Mouse (Mus musculus): ENCODE results near the gene Fhl5.
"Not testable (repeated sequence)": the region's sequence is repeated elsewhere in the genome, so short reads cannot be mapped to it uniquely, and the experiment has no call there.

The Fhl5 gene

DNA sequence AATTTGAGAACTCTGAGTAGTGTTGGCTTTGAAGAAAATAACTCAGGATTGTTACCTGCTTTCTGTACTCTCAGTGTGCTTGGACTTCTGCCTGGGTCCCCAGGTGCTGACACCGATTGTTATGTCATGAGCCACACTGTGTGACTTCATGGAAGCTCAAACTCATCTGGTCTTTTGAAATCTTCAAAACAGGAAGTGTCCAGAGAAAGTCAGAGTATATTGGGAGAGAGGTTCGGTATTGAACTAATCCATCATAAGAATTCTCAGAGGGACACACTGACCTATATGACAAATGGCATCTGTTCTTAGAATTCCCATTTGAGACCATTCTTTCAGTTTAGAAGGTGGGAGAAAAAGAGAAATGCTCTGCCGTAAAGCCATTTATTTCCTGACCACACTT is at the start of gene Fhl5:
TSS of gene Fhl5 (minus strand) at position 101 of the 400 bp plus-strand sequence.
- no peak for DNase-seq (ENCODE audit: low spot score)

DNA sequence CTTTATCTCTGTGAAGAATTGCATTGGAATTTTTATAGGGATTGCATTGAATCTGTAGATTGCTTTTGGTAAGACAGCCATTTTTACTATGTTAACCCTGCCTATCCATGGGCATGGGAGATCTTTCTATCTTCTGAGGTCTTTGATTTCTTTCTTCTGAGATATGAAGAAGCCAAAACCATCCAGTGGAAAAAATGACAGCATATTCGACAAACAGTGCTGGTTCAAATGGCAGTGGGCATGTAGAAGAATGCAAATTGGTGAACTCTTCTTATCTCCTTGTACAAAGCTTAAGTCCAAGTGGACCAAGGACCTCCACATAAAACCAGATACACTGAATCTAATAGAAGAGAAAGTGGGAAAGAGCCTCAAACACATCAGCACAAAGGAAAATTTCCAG is 42.3 kb upstream of the Fhl5 start:
- DNase-seq (ENCODE audit: low spot score): not testable (repeated sequence)

DNA sequence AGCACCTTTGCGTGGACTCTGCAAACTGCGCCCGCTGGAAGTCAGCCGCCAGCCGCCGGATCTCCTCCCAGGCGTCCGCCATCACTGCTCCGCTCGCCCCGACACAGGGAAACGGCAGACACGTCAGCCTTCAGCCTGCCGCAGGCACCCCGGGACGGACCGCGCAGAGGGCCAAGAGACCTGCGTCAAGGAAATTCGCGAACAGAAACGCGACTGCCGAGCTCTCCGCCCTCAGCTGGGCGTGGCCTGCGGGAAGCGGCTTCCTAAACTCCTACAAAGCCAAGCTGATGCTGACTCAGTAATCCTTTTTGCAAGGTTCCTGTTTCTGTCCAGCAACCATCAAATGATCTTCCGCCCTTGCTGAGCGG is 39.0 kb upstream of the Fhl5 start, which contains the start of gene Ufl1:
TSS of gene Ufl1 (minus strand) at position 151 of the 368 bp plus-strand sequence.
- peak; percentile 85 for DNase-seq (ENCODE audit: low spot score)

DNA sequence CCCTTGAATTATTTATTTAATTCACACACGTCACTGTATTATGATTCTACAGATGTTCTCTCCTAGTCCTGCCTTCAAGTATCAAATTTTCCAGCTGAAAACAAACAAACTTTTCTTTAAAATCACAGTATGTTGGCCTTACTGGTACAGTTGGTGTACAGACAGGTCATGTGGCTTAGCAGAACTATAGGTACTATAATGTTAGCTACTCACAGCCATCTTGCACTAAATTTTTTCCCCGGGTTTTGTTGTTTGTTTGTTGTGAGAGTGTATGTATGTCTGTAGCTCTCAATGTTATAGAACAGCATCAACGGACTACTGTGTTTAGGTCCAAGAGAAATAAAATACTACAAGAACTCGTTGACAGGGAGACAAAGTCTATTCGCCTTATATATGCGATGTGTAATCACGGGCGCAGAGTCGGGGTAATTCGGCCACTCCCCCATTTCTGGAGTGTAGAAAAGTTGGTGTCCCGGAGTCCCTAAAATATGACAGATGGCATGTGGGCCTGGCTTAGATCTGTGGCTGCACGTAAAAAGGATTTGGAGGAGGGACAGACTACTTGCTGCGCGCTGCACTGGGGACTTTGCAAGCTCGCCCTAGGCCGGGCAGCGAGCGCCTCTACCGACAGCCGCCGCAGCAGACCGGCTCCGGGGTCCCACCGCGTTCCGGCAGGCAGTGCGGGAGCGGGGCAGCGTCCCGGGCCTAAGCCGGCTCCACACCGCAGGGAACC is 38.4 kb upstream of the Fhl5 start:
- DNase-seq (ENCODE audit: low spot score): no peak

DNA sequence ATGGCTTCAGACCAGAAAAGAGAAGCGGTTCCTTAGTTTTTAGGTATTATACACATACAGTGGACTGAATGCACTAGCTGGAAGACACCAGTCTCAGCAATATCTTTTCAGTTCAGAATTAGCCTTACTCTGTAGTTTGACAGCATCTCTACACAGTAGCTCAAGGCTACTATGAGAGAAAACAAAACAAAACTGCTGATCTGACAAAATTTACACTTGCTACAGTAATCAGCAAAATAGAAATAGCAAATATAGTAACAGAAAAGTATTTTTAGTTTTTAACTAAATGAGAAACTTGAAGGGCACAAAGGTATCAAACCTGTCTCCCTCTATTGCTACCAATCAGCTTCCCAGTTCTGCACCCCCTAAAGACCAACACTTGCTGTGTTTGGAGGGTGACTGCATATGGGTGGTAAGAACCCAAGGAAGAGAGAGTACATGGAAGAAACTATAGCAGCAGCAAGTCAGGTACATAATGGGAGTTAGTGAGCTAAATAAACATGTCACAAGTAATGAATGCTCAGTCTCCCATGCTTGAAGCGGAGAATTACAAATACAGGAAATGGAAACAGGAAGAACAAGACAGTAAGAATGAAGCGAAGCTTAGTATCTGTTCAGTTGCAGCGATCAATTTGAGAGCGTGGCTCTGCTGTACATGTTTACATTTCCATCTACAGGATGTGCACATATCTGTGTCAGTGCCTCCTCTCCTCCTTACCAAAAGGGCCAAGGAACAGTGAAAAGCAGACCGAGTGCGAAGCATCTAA is 30.4 kb upstream of the Fhl5 start:
- DNase-seq (ENCODE audit: low spot score): no peak

DNA sequence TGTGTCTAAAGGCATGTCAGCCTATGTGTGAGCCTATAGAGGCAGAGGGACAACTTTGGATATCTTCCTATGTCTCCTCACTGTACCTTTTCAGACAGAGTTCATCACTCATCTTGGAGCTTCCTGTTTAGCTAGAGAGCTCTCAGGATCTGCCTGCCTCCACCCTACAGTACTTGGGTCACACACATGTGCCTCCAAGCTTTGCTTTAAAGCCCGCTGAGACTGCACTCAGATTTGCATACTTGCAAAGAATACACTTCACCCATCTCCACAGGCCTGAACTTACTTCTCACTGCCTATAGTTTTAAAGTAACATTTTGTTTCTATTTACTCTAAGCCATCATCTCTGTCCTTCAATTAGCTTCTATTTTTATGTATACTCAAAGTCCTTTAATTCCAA is 29.2 kb upstream of the Fhl5 start:
- no peak for DNase-seq (ENCODE audit: low spot score)

DNA sequence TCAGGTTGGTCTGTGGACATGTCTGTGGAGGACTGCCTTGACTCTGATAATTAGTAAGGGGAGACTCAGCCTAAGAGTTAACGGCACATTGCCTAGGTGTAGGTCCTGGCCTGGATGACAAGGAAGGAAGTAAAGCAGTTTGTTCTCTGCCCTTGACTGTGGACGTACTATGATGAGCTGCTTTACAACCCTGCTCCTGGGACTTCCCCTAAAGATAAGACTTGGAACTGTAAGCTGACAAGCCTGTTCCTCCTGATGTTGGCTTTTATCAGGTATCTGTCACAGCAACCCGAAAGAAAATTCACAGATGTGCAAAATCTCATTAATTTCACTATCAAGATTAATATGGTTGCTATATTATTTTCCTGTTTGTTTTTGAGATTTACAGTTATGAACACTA is 24.5 kb upstream of the Fhl5 start:
- no peak for DNase-seq (ENCODE audit: low spot score)

DNA sequence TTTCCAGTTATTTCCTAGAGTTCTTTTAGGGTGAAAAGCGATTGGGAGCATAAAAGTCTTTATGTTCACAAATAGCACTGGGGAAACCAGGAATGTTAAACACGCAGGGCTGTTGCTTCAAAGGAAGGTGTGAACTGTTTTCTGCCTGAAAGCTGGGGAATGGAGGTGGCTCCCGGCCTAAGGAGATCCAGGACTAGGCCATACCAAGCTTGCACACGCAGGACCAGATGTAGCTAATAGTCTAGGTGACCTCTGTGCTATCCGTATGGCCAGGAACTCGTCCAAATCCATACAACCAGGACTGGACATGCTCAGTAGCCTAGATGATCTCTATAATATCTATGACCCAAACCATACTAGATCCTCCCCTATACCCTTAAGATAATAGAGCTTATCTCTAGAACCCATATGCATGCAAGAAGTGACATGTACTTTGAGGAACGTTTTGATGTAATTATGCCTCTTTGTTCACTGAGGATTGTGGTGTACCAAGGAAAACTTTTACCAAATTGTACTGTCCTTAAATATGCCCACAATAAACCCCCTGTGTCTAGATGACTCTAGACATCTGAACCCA is 15.2 kb upstream of the Fhl5 start:
- DNase-seq (ENCODE audit: low spot score): peak; percentile 23

DNA sequence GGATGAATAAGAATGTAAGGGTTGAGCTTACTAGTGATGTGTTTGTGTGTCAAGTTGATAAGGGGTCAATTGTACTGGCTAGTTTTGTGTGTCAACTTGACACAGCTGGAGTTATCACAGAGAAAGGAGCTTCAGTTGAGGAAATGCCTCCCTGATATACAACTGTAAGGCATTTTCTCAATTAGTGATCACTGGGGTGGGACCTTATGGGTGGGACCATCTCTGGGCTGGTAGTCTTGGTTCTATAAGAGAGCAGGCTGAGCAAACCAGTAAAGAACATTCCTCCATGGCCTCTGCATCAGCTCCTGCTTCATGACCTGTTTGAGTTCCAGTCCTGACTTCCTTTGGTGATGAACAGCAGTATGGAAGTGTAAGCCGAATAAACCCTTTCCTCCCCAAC is 7.0 kb downstream of the Fhl5 start:
- not testable (repeated sequence) for DNase-seq (ENCODE audit: low spot score)

DNA sequence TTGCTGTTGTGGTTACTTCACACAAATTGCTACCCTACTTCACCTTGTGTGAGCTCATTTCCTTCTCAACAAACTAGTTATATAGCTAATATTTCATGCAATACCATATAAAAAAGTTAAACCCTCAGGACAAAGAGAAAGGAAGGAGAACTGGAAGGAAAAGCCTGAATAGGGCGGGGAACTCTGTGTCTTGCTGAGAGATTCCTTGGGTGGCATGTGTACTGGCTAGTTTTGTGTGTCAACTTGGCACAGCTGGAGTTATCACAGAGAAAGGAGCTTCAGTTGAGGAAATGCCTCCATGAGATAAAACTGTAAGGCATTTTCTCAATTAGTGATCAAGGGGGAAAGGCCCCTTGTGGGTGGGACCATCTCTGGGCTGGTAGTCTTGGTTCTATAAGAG is 8.9 kb downstream of the Fhl5 start:
- not testable (repeated sequence) for DNase-seq (ENCODE audit: low spot score)

DNA sequence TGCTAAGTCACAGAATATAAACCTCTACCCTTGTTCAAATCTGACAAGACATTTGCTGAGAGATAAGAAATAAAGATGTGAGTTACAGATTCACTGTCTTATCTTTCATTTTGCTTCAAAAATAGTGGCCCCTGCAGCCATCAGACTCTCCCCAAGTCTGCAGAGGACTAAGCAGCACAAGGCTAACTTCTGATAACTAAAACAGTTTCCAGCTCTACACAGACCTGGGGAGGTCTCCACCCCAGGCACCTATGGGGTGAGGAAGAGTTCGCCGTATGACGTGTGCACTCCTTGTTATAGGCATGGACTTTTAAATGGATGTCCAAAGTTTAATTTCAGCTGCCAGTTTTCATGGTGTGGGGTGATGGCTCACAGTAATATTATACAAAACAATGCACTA is 10.1 kb downstream of the Fhl5 start:
- no peak for DNase-seq (ENCODE audit: low spot score)

DNA sequence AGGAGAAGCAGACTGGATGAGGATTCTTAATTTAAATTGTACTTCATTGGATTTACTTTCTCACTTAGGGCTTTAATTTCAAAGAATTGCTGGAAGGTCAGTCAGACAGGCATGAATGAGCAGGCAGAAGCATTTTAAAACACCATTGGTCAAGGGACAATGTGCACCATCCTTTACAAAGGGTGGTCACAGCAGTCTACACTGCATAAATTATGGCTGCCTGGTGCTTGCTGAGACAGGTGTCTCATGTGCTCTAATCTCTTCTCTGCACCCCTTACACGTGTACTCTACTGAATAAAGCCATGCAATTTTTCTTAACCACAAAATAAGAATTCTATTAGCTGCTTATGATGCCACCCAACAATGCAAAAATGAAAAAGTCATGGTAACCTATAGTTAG is 15.1 kb downstream of the Fhl5 start:
- DNase-seq (ENCODE audit: low spot score): no peak

DNA sequence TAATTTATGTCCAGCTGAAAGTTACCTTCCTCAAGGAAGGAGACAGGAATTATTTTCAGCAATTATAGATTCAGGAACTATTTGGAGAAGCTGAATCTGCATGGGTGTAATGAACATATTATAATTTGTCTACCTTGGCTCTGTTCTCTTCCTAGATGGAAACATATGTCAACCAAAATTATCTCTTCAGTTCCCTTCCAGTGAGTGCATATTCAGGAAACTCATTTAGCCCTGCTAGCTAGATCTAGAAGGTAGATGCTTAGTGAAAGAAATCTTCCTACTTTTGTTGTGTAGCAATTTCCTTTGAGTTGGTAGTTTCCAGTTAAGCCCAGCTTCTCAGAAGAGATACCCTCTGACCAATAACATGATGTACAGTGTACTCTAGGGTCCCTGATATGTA is 20.7 kb downstream of the Fhl5 start:
- no peak for DNase-seq (ENCODE audit: low spot score)

DNA sequence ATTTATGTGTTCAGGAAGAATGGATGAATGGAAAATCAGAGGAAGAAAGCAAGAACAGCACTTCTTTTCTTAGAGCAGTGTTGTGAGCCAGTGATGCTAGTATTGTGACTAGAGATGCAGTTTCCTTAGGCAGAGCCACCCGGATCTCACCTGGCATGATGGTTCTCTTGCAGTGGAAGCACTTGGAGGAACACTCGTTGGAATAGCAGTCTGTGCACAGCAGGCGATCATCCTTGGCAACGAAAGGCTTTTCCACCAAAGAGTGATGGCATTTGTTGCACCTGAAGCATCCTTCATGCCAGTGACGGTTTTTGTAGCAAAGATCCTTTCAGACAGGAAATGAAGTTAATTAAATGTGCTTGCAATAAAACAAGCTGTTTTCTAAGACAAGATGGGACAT is 29.2 kb downstream of the Fhl5 start:
- no peak for DNase-seq (ENCODE audit: low spot score)

DNA sequence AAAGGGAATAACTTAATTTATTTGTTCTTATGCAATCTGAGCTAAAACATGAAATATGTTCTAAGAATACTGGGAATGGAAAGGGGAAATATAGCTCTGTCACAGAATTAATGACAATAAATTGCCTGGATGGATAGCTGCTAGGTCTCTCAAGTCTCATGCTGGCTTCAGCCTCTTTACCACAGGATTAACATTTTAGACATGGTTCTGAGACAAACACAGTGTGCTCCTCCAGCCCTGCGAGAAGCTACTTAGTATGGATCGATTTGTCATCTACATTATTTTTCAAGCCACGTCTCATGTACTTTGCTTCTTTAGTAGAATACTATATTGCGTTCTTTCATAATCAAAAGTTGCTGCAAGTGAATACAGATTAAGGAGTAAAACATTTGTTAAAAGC is 36.5 kb downstream of the Fhl5 start:
- no peak for DNase-seq (ENCODE audit: low spot score)

DNA sequence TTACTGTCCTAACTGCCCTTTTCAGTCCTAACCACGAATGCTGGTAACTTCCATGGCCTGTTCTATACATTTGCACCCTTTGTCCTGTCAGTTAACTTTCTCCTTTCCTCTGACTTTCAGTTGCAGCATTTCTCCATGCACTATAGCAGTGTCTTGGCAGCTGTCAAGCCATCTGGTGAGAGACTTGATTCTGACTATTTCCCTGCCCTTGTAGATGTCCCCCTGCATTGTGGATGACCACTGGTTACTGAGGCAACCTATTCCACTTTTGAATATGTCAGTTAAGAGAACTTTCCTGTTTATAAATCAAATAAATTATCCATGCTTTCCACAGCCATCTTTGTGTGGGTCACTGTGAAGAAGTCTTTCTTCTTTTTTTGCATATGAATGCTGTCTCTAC is 45.4 kb downstream of the Fhl5 start:
- DNase-seq (ENCODE audit: low spot score): no peak

DNA sequence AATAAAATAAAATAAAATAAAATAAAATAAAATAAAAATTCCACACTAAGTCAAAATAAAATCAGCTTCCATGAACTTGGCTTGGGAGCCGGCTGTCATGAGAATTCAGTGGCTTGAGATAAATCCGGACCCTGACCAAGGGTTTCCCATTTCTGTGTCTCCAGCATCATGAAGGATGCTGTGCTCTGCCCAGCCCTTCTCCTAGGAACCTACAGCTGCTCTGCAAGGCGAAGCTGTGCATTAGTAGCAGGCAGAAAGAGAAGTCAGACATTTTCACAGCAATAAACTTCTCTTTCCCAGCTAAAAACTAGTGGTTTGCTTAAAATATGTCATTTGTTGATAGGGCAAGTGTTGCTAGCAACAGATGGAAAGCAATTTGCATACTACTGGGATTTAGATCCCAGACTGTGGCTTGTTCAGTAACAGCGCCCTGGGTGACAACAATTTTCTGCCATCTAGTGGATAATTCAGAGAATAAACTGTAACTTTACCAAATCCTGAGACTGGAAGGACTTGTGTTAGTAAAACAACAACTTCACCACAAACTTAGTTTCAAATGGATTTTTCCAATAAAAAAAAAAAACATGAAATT is 63.0 kb downstream of the Fhl5 start:
- no peak for DNase-seq (ENCODE audit: low spot score)

Measured in c-Kit-positive CD71-positive TER-119-positive erythroid progenitor cells, embryonic 14.5 days (primary cell).